28 mouse cellular contexts compared by ENCODE assay signal in the genomic region with DNA sequence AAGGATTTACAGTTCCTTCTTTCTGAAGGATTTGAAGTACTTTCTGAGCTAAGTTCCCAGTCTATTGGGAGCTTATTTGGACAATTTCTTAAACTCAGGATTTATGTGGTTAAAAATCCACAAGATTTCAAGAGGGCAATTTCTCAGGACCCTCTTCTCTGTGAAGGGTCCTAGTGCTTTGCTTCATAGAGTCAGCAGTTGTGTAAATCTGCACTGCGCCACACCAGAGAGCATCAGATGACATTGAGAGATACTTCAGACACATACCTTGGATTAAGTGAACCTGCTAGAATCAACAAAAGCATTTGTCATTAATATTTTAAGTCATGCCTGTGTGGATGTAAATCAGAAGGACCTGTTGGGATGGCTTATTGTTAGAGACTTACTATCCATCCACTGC.
"Had no signal": no experiment of that assay in that cellular context is flagged by ENCODE, and none has a peak within 500 bp of the region (broad histone marks: within the 10 kb centered on the region; RNA-seq: fewer than 3 reads in every experiment).

No protein-coding gene starts in this region.

- H3K4me3 ChIP-seq: embryonic facial prominence, embryonic 10.5 days; embryonic facial prominence, embryonic 12.5 days; embryonic facial prominence, embryonic 13.5 days; embryonic facial prominence, embryonic 15.5 days; erythroblast, embryonic 14.5 days; forebrain, embryonic 10.5 days; forebrain, embryonic 12.5 days; forebrain, embryonic 13.5 days; forebrain, embryonic 15.5 days; gastrocnemius, adult 2 months had no signal

- H3K9me3 ChIP-seq: embryonic facial prominence, embryonic 10.5 days; embryonic facial prominence, embryonic 12.5 days; embryonic facial prominence, embryonic 13.5 days; embryonic facial prominence, embryonic 15.5 days; forebrain, embryonic 10.5 days; forebrain, embryonic 12.5 days; forebrain, embryonic 13.5 days; forebrain, embryonic 15.5 days had no signal

- DNase-seq: cerebellum, adult 18-20 months; cerebellum, adult 2 months; cerebellum, adult 8-10 months; cerebellum, adult 9-10 months; cerebellum, adult 9-11 months; cerebellum, postnatal 10 days; cerebellum, postnatal 14 days; cerebellum, postnatal 25 days; cerebellum, postnatal 36 days; embryo, embryonic 11 days; forebrain, postnatal 0 days; gastrocnemius, adult 2 months; gastrocnemius, postnatal 10 days; gastrocnemius, postnatal 14 days; gastrocnemius, postnatal 25 days; gastrocnemius, postnatal 36 days; heart, adult 11 months had no signal

- H3K4me1 ChIP-seq: embryonic facial prominence, embryonic 10.5 days; embryonic facial prominence, embryonic 13.5 days; embryonic facial prominence, embryonic 15.5 days; forebrain, embryonic 10.5 days; forebrain, embryonic 12.5 days; forebrain, embryonic 13.5 days; forebrain, embryonic 15.5 days had no signal

- H3K4me2 ChIP-seq: embryonic facial prominence, embryonic 12.5 days; embryonic facial prominence, embryonic 13.5 days; embryonic facial prominence, embryonic 15.5 days; forebrain, embryonic 12.5 days; forebrain, embryonic 13.5 days; forebrain, embryonic 15.5 days had no signal

- ATAC-seq: forebrain, embryonic 13.5 days; forebrain, embryonic 14.5 days; forebrain, embryonic 15.5 days; forebrain, embryonic 16.5 days; forebrain, postnatal 0 days had no signal

- H3K9ac ChIP-seq: embryonic facial prominence, embryonic 12.5 days; embryonic facial prominence, embryonic 13.5 days; embryonic facial prominence, embryonic 15.5 days; forebrain, embryonic 12.5 days; forebrain, embryonic 13.5 days; forebrain, embryonic 15.5 days; forebrain, postnatal 0 days had no signal

- H3K36me3 ChIP-seq: embryonic facial prominence, embryonic 10.5 days; embryonic facial prominence, embryonic 12.5 days; embryonic facial prominence, embryonic 13.5 days; embryonic facial prominence, embryonic 15.5 days; forebrain, embryonic 10.5 days; forebrain, embryonic 12.5 days; forebrain, embryonic 15.5 days had no signal

- H3K27ac ChIP-seq: embryonic facial prominence, embryonic 10.5 days; embryonic facial prominence, embryonic 12.5 days; embryonic facial prominence, embryonic 13.5 days; embryonic facial prominence, embryonic 15.5 days; forebrain, embryonic 10.5 days; forebrain, embryonic 12.5 days; forebrain, embryonic 13.5 days; forebrain, embryonic 15.5 days; gastrocnemius, adult 2 months had no signal

- H3K27me3 ChIP-seq: embryonic facial prominence, embryonic 12.5 days; embryonic facial prominence, embryonic 13.5 days; embryonic facial prominence, embryonic 15.5 days; forebrain, embryonic 12.5 days; forebrain, embryonic 13.5 days; forebrain, embryonic 15.5 days had no signal
